Mouse (Mus musculus): ENCODE measurements at regions not wholly inside any gene's neighbourhood (a gene's known extent, or its start where the extent isn't known, plus 50 kb on each side); places are given as distances from the start of the nearest gene placed in this dataset.

- DNase-seq (ENCODE audit: low read depth, low spot score), result no peak
These were observed 54.5 kb upstream of the Cmc1 start for GRCm38 (mm10) chr9:118204456-118204855.

GRCm38 (mm10) chr9:118206483-118206882 lies 56.5 kb upstream of the Cmc1 start:
- no peak for DNase-seq (ENCODE audit: low read depth, low spot score)

DNA sequence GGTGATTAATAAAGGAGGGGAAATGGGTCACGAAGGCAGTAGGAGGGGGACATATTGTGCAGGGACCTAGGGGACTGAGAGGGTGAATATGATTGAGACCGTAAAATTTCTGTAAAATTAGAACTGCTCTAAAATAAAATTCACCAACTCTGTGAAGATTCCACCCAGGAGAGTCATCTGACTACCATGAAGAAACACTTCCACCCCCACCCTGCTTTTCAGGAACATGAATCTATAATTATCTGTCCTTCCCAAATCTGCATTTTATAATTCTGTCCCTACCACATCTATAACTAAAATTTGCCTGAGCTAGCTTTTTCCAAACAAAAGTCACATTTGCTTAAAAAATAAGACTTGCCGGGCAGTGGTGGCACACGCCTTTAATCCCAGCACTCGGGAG lies 69.7 kb upstream of the Cmc1 start:
- DNase-seq (ENCODE audit: low read depth, low spot score), result peak; percentile 72

- no peak for DNase-seq (ENCODE audit: low read depth, low spot score)
These were observed 71.2 kb upstream of the Cmc1 start for GRCm38 (mm10) chr9:118221186-118221585.

DNA sequence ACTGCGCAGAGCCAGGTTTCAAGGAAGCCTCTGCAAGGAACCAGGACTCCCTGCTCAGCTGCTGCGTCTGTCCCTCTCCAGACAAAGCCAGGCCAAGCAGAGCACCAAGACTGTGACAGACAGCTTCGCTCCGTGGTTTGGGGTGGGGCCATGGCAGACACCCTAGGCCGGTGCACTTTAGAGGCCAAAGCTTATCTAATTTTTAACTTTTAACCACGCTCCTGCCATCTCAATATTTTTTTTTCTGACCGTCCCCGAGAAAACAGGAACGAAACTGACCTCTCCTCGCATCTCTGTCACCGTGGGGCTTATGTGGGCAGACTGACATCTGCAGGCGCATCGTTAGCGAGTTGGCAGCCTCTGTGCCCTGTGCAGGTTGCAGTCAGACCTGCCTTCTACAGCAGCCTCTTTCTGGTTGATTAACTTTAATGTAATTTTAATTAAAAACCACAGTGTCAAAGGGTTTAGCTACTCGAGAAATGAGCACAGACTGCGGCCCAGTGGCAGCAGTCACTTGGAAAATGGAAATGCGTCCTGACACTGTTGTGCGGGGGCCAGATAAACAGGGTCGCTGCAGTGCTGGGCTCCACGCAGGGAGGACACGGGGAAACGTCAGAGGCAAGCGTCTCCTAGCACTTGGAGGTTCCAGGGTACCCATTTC lies 77.6 kb upstream of the Cmc1 start:
- DNase-seq (ENCODE audit: low read depth, low spot score), result no peak

- DNase-seq (ENCODE audit: low read depth, low spot score), result no peak
These were observed 78.9 kb upstream of the Cmc1 start for GRCm38 (mm10) chr9:118228691-118229427.

DNA sequence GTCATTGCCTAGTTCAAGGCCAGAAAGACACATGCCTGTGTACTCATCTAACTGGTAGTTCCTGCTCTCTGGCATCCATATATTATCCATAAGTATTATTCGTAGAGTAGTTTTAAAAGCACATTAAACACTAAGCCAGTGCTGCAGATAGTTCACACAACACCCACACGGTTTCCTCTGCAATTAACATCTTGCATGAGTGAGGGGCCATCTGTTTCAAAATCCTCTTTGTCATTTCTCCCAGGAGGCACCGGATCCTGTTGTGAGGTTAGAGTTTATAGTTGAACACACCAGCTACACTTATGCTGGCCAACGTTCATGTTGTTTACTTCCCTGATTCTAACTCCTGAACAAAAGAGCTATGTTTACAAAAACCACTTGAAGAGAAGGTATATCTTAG lies 90.7 kb upstream of the Cmc1 start:
- no peak for DNase-seq (ENCODE audit: low read depth, low spot score)

DNA sequence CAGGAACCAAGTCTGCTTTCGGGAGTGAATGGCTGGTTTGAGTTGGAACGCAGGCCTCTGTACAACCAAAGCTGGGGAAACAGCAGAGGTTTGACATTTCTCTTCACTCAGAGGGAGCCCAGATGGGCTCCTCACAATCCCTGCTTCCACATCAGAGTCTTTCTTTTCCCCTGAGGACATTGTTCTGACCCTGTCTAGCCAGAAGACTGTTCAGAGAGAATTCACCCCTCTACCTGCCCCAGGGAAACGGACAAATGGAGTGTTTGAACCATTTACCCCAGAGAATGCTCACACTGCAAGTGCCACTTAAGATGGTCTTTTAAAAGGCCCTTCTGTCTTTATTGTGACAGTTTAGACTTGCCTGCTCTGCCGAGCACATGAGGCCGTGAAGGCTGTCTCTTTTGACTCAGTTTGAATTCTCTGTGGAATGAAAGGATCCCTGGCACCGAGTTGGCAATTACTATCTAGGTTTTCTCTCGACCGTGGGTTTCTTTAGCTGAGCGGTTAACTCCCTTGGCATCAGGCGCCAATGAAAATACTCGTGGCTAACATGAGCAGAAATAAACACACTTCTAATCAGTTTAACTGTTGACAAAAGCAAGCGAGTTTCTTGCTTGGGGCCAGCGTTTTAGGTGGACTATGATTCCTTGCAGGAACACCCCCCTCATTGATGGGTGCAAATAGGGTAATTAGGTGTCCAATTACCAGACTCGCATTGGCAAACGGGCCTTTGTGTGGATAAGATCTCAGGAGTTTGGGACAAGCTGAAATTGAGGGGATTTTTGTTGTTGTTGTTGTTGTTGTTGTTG lies 97.0 kb upstream of the Cmc1 start:
- DNase-seq (ENCODE audit: low read depth, low spot score), result no peak

- DNase-seq (ENCODE audit: low read depth, low spot score), result no peak
These were observed 103.9 kb upstream of the Cmc1 start for GRCm38 (mm10) chr9:118253829-118254228.

- no peak for DNase-seq (ENCODE audit: low read depth, low spot score)
These were observed 105.3 kb upstream of the Cmc1 start for GRCm38 (mm10) chr9:118255200-118255733.

DNA sequence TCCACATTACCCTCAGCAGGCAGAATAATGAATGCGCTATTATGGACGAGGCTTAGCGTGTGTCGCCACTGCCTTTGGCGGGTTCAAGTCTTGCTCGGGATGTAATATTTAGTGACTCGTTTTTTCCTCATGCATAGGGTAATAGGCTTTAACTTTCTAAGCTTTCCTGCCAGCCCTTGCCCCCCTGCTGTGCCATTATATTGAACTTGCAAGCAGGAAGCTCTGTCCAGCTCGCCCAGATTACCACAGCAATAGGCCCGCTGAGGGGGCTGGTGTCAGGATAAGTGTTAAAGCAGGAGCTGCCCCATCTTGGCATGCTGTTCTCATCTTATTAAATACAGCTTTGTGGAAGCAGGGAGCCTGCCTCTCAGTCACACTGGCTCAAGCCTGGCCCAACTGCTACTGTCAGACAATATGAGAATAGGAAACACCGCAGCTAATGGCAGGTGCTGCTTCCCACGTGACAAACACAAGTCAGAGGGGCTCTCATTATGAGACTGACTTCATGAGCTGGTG lies 105.8 kb upstream of the Cmc1 start:
- no peak for DNase-seq (ENCODE audit: low read depth, low spot score)

DNA sequence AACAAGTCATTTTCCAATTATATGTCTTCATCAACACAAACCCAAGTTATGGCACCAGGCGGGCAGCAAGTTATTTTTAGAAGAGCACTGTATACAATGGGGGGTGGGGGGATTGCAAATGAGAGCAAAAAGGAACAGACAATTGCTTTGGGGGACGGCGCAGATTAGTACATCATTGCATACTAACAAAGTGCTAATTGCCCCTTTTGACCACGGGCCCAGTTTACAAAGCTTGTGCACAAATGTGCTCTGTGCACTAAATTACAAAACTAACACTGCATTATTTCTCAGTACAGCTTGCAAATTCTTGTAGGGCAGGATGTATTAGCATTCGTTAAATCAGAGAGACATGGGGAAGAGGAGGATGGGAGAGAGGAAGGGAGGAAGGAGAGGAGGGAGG lies 116.3 kb upstream of the Cmc1 start:
- no peak for DNase-seq (ENCODE audit: low read depth, low spot score)

DNA sequence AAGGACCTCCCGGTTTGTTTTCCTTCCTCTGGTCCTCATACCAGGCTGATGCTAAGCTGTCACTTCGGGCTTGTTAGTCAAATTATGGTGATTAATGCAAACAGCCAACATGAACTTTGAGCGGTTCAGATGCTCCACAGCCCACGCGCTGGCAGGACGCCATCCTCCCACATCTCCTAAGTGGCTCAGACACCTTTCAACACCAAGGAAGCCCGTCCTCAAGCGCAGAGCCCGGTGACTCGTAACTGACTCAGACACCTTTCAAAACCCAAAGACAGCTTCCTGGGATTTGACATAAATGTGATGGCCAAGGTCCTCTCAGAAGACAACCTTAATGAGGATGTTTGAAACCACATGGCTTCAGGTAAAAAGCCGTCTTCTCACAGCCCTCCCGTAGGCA lies 121.7 kb upstream of the Cmc1 start:
- no peak for DNase-seq (ENCODE audit: low read depth, low spot score)

- DNase-seq (ENCODE audit: low read depth, low spot score), result no peak
These were observed 122.9 kb upstream of the Cmc1 start for GRCm38 (mm10) chr9:118272713-118273407.

- DNase-seq (ENCODE audit: low read depth, low spot score), result no peak
These were observed 135.5 kb upstream of the Cmc1 start for GRCm38 (mm10) chr9:118285481-118285880.

DNA sequence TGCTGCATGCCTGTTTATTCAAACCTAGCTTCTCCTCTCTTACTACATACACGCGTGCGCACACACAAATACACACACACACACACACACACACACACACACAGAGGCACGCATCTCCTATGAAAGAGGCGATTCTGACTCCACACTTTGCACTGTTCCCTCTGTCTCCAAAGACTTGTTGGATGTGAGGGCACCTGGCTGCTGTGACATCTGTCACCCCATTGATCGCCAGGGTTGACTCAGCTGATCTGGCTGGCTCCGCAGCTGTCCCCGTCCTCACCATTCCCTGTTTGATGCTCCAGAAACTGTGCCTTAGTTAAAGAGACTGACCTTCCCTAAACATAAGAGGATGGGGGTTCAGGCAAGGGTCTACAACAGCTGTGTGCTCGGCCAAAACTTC lies 137.6 kb upstream of the Cmc1 start:
- DNase-seq (ENCODE audit: low read depth, low spot score), result no peak

- no peak for DNase-seq (ENCODE audit: low read depth, low spot score)
These were observed 142.9 kb upstream of the Cmc1 start for GRCm38 (mm10) chr9:118292836-118293235.

GRCm38 (mm10) chr9:118294011-118294410 lies 144.0 kb upstream of the Cmc1 start:
- DNase-seq (ENCODE audit: low read depth, low spot score), result no peak

GRCm38 (mm10) chr9:118302785-118303384 lies 152.9 kb upstream of the Cmc1 start:
- no peak for DNase-seq (ENCODE audit: low read depth, low spot score)

DNA sequence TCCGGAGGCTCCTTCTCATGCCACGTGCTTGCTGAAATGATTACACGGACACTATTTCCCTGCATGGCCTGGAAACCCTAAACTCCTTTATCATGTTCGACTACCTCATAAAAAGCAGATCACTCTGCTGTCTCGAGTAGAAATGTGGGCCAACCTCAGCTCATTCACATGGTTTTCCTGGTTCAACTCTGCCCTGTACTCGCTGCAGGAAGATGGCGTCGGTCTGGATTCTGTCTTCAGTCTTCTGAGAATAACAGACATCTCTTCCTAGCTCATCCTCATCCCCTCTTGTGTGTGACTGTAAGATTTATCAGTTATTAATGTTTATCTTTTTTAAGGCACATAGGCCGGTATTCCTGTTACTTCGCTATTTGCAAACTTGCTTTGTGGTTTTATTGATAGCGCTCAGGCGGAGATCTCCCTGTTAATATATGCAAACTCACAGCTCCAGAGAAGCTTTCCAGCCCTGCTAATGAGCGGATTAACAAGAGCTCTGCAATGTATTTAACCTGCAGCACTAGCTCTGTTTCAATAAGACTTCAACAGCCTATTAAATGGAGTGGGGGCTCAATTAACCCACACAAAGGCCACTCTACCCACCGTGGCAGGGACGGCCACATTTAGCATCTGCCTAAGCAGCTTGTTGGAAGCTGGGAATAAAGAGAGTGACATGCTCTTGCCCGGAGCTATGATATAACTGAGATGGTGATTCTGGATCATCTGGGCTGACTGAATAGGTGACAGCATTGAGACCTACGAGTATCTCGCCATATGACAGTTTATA lies 159.5 kb upstream of the Eomes start:
- no peak for DNase-seq (ENCODE audit: low read depth, low spot score)
